Mouse (Mus musculus): ENCODE results near the gene Alpl. TPM values are rescaled to one million over a fixed set of nuclear protein-coding genes. Genes with fewer than 3 reads are reported as not detected.
A peak's percentile ranks its signal among the peaks of the same experiment; 100 is the strongest.

The Alpl gene
- total RNA-seq, 2 experiments from 2014 or later, result 40.4 to 61.8 TPM

DNA sequence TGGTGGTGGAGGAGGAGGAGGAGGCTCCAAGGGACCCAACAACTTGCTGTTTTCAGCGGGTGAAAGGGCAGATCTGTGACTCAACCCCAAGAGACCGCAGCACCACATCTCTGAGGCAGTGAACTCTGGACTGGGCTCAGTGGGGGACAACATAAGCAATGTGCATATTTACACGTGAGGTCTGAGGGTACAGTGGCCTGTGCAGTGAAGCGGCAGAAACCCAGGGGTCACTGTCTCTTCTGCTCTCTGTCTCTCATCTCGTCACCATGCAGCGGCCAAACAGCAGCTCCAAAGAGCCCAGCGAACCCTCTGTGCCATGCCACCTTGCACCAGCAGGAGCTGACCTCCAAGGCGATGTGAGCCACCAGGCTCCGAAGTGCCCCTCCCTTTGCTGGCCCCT is 49.1 kb downstream of the Alpl start:
- DNase-seq, result no peak
- intact Hi-C loops (cut with DNase I), result no loop called here

DNA sequence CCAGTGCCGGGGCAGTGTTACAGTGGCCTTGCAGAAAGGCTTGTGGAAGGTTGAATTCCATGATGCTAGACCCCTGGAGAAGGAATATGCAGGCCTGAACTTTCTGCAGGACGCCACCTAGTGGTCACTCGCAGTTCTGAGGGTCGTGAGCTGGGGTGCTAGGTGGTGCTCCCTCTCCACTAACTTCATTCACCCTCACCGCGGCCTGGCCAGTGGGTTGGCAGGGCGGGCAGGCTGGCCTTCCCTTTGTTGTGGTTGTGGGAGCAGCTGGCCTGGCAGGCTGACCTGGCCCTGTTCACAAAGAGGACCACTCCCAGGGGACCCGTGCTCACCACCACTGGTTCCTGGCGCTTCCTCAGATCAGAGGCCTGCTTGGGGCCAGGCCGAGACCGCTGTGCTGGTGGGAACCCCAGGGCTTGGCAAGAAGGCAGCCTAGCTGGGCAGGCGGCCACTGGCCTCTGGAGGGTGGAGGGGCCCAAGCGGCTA is 51.7 kb downstream of the Alpl start:
- intact Hi-C loops (cut with DNase I), result loop anchor here (2.0 kb wide), 1 partner anchor 20 kb away; no protein-coding TSS in a partner anchor
- DNase-seq, result peak; percentile 56

DNA sequence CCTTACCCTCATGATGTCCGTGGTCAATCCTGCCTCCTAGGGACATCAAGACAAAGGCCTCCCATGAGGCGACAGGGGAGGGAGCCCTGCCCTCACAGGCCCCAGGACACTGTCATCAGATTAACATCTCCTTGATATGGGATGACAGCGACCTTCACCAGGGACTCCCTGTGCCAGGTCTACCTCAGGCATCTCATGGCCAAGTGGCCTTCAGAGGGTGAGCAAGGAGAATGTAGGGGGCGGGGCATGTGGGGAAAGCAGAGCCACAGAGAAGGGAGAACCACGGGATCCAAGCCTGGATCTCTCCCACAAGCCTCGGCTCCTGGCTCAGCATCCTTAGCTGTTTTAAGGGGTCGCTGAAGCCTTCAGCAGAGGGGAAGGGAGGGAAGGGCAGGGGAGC is 52.4 kb downstream of the Alpl start:
- DNase-seq, result no peak
- intact Hi-C loops (cut with DNase I), result loop anchor here (2.0 kb wide), 1 partner anchor 21 kb away; no protein-coding TSS in a partner anchor

DNA sequence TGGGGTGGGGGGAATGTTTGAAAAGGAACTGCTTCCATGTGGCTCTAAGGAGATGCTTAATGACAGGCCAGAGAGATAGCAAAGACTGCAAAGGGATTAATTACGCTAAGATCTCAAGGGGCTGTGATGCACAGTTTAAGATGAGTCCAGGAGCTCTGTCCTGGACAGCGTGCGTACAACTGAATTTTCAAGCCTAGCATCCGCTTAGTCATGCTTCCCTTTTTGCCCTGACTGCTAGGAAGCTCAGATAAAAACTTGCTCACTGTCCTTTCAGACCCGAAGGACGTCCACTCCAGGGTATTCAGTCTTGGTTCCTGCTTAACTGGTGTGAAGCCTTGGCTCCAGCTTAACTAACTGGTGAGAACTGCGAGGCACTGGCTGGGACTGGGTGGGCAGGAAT is 55.8 kb downstream of the Alpl start:
- intact Hi-C loops (cut with DNase I), result no loop called here
- DNase-seq, result no peak

DNA sequence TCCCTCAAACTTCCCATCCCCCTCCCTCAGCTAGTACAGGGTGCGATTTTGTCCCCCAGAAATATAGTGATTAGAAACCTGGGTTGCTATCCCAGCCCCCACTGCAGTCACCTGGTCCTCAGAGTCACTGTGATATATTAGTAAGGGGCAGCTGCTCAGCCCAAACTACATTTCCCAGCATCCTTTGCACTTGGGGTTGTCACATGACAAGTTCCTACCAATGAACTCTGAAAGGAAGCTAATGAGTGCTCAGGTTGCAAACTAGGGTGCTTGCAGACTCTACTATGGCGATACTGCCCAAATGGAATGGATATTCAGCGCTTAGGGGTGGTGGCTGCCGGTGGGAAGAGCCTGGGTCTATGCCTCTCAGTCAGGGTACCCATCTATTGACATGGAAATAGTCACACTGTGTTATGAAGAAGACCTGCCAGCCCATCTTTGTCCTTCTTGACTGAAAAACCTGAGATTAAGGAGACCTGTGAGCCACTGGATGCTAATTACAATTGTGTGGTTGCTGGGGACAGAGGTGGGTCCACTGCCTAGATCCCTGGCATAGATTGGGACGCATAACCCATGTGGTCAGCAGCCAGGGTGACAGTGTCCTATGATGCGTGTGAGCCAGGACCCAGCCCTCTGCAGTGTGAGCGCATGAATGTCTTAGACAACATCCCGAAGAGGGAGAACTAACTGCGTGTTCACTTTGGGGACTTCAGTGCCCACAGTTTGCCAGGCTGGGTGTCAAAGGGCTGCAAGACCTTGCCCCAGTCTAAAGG is 56.8 kb downstream of the Alpl start:
- DNase-seq, result peak in 1 of 2 experiments; percentile 59
- intact Hi-C loops (cut with DNase I), result no loop called here

DNA sequence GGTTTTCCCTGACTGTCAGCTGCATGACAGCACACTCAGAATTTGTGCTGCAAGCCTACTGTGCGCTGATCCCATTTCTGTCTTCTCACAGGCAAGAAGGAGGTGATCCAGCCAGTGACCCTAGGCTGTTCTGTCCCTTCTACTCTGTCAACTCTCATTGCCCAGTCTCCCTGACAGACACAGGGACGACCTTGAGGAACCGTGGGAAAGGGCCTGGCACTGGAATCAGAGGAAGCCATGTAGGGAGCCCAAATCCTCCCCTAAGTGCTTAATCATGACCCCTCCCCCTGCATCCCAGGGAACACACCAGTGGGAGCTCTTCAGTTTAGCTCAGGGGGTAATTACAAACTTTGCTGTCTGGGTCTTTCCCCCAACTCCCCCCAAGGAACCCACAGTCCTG is 58.4 kb downstream of the Alpl start:
- intact Hi-C loops (cut with DNase I), result no loop called here
- DNase-seq, result no peak

DNA sequence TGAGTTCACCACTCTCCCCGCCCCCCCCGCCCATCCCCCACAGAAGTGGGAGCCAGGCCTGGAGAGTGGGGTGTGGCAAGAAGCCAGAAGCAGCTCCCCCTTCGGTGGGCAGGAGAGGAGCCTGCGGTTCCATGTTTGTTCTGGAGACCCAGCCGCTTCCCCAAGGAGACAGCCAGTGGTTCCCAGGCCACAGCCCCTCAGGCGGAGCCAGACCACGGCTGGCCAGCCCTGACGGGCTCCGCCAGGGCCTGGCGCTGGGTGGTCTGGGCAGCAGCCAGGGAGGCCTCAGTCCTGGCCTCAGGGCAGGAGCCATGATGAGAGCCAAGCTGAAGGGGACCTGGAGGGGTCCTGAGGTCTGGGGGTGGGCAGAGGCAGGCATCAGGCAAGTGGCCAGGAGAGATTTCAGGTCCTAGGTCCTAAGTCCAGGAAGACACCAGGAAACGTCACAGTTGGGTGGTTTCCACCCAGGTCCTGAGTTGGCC is 59.9 kb downstream of the Alpl start:
- intact Hi-C loops (cut with DNase I), result no loop called here

DNA sequence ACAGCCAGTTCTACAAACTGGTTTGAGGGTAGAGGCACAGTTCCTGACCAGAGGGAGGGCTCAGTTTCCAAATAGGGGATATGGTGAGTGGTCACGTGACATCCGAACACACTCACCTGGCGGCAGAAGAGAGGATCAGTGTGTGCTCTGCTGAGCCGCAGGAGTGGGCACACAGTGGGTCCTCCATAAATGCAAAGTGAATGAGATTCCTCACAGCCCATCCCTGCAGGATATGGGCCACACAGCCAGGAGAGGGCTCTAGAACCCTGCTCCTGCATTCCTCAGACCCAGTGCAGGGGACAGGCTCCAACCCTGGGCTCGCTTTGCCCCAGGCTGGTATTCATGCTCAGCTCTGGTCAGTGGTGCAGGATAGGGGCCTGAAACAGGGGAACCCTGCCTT is 62.7 kb downstream of the Alpl start:
- no peak for DNase-seq
- intact Hi-C loops (cut with DNase I), result loop anchor here (5.0 kb wide), 1 partner anchor 209 kb away; no protein-coding TSS in a partner anchor

More for the DNA sequence above, 59.9 kb downstream of the Alpl start:
- DNase-seq, result no peak

DNA sequence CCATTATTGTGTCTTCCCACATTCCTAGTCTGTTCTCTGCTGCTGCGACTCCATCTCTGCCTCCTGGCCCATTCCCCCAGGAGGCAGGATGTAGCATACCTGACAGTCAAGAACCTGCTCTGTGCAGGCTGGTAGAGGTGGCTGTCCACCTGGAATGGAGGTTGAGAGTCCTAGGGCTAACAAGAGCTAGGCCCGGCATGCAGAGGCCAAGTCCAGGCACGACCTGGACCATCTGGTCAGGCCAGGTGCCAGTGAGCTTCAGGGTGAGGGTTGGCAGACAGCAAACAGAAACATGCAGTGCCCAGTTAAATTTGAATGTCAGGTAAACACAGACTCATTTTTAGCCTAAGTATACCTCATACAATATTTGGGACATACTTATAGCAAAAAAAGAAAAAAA is 63.2 kb downstream of the Alpl start:
- no peak for DNase-seq
- intact Hi-C loops (cut with DNase I), result loop anchor here (5.0 kb wide), 1 partner anchor 209 kb away; no protein-coding TSS in a partner anchor

DNA sequence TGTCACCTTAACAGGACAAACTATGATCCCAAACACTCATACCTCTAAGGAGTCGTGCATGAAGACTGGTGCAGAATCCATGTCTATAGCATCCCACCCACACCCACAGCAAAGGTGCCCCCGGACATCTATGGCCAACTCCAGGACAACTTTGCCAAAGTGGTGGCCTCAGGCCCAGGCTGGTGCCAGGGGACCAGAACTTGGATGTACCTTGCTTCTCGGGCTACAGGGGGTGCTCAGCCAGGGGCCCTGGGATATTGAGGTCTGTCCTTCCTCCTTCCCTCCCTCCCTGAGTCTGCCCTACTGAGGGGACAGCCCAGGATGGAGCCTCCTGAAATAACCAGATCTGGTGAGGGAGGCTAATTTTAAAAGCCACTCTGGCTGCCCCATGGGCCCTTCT is 63.8 kb downstream of the Alpl start:
- intact Hi-C loops (cut with DNase I), result loop anchor here (5.0 kb wide), 1 partner anchor 210 kb away; no protein-coding TSS in a partner anchor
- DNase-seq, result no peak

DNA sequence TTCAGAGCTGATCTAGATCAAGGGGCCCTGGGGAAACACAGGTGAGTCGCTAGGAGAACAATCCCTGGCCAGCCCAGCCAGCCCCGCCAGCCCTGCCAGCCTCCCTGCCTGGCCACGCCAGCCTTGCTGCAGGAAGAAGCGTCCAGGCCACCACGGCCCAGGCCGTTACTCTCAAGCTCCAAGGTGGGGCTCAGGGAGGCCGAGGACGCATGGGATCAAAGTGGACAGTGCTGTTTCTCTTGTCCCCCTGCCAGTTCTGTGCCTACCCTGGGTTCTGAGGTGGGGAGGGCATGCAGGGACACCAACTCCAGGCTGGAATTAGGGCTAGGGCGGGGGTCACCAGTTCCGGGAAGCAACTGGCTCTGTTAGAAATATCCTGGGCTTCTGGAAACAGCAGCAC is 64.3 kb downstream of the Alpl start:
- intact Hi-C loops (cut with DNase I), result loop anchor here (5.0 kb wide), 1 partner anchor 210 kb away; no protein-coding TSS in a partner anchor
- DNase-seq, result no peak

DNA sequence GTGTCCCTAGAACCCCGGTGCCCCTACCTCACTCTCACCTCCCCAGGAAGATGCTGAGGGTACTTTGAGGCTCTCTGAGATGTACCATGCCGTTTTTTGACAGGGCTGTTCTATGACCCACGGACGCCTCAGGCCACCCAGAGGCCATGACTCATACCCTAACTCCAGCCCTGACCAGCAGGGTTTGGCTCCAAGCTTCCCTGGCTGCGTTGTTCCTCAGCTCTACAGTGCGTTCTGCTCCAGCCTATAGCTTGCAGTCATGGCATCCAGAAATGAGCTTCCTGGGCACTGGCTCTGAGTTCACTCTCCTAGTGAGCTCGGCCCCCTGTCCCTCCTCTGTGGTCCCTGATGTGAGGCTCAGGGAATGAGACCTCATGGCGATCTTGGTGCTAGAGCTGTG is 65.4 kb downstream of the Alpl start:
- DNase-seq, result no peak
- intact Hi-C loops (cut with DNase I), result loop anchor here (1.0 to 5.0 kb wide), 3 partner anchors 66 to 212 kb away; partner anchors contain the start of gene Alpl

DNA sequence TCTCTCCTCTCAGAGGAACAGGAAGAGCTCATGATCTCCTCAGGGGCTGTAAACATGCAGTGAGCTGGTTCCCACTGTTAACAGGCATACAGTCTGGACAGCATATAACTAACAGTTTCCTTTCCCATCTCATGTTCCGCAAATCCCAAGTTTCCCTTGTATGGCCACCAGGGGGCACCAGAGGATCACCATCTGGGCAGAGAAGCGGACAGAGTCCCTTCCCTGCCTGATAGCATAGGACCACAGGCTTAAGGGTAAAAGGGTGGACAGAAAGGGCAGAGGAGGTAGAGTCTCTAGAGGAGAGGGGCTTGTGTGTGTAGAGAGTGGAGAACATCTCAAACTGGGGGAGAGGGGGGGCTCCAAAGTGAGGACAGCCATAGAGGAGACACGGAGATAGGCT is 66.0 kb downstream of the Alpl start:
- intact Hi-C loops (cut with DNase I), result loop anchor here (1.0 to 5.0 kb wide), 3 partner anchors 66 to 212 kb away; partner anchors contain the start of gene Alpl
- DNase-seq, result peak; percentile 92 to 96

DNA sequence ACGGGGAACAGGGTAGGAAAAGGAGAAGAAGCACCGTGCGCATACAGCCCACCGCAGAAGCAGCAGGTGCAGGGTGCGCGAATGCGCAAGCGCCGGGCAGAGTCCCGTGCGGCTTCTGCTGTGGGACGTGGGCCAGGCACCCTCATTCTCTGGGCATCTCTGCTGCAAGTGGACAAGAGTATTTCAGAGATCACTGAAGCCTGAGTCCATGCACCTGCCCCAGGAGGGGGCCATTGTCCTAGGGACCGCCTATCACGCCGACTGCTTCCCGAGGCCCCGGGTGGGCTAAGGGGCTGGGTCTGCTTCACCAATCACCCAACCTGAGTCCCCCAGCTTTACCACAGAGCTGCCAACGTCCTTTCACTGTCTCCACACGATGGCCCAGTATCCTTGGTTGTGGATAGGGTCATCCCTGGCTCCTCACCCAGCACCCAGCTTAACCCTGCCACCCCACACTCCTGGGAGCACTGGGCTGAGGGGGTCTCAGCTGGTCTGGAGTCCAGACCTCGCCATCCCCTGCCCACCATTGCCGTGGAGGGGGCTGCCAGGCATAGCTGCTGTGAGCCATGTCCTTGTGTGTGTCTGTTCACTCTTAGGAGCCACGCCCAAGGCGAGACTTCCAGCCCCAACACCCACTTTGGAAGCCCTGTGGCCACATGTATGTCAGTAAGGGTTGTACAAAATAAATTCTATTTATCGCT is 66.9 kb downstream of the Alpl start:
- intact Hi-C loops (cut with DNase I), result no loop called here
- DNase-seq, result no peak

DNA sequence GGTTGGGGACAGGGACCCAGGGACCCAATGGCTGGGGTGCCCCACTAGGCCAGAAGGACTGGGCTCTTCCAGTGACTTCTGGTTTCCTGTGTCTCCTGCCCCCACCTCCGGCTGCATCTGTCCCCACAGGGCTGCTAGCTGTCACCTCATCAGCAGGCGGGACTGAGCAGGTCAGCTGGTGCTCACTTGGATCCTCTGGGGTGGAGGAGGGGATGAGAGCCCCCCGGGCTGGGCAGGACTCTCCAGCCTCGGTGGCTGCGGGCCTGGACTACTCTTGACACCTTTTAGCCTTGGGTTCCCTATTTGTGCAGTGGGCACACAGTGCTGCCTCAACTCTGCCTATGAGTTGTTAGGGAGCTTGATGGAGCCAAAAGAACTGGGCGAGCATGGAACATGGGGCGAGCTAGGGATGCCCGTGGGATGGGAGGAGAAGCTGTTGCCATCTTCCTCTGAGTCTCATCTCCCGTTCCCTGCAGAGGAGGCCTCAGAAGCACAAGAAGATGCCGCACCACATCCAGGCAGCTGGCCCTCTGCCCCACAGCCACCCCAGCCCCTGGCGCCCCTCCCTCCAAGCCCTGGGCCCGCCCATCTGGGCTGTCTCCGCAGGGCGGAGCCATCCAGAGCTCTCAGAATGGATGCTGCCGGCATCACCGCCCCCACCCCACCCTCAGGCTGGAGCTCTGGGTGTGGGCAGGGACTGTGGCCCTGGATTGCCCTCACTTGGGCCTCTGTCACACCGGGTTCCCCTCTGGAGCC is 67.6 kb downstream of the Alpl start:
- no peak for DNase-seq
- intact Hi-C loops (cut with DNase I), result no loop called here

DNA sequence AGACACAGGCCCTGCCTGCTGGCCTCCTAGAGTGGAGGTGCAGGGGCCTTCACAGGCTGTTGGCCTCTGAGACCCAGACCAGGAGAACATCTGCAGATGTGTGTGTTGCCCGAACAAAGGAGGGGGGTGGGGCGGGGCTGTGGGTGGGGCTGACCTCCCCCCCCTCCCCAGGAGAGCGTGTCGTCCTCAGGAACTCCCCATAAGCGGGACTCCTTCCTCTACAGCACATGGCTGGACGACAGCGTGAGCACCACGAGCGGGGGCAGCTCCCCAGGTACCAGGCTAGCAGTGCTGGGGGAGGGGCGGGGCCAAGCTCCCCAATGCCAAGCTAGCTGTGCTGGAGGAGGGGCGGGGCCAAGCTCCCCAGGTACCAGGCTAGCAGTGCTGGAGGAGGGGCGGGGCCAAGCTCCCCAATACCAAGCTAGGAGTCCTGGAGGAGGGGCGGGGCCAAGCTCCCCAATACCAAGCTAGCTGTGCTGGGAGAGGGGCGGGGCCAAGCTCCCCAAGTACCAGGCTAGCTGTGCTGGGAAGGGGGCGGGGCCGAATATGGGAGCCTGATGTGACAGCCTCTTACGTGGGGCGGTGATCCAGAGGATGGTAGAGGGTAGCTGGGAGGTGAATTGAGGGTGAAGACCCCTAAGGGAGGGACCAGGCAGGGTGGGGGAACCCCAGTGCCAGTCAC is 68.5 kb downstream of the Alpl start:
- intact Hi-C loops (cut with DNase I), result no loop called here
- DNase-seq, result no peak

DNA sequence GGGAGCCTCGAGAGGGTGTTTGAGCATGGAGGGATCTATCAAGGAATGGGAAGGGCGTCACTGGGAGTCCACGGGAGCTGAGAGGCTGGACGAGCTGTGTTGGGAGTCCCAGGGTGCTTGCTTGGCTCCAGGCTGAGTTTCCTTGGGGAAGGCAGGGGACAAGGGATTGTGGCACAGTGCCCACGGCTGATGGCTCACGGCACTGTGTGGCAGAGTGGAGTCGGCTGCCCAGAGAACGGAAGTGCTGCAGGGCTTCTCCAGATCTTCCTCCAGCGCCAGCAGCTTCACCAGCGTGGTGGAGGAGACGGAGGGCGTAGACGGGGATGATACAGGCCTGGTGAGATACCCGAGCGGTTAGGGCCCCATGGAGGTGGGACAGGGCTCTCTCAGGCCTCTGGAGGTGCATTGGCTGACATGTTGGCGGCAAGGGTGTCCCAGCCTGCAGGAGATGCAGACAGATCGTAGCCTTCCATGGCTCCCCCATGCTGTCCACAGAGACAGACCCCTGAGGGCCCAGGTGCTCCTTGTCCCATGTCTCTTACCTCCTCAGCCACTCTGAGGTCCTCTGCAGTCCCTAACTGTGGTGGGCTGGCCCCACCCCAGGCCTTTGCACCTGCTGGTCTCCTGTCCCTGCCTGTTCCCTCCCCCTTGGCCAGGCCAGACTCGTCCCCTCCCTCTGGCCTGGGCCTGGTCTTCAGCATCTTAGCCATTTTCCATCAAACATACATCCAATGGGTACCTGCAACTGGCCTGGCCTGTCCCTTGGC is 69.3 kb downstream of the Alpl start:
- intact Hi-C loops (cut with DNase I), result no loop called here
- DNase-seq, result no peak

DNA sequence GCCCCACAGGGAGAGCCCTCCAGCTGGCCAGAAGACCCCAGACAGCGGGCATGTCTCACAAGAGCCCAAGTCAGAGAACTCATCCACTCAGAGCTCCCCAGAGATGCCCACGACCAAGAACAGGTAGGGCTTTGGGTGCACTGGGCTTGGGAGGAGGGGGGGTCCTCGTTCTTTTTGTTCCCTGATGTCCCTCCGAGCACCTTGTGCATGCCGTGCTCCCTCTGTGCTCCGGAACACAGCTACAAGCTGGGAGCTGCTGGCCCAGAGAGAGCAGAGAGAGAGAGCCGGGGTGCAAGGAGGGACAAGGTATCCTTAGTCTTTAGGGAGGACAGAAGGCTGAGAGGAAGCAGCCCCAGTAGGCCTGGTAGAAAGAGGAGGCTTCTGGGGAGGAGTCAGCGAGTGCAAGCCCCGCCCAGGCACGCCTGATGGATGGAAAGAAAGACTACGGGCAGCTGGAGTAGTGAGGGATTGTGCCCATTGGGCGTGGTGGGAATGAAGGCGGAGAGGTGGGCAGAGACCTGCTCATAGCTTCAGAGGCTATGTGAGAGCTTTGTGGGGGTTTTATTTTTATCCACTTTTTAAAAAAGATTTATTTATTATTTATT is 70.5 kb downstream of the Alpl start:
- no peak for DNase-seq
- intact Hi-C loops (cut with DNase I), result no loop called here

DNA sequence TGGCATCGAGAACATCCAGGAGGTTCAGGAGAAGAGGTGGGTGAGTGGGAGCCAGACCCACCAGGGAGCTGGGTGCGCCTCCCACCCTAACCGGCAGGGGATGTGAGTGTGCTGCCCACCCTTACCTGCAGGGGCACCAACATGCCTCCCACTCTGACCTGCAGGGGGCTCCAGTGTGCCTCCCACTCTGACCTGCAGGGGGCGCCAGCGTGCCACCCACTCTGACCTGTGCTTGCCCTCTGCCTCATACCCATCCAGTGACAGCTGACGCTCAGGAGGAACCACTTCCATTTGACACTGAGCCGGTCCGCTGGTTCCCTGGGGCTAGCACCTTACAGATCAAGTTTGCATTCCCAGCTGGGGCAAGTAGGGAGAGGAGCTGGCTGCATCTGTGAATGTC is 71.4 kb downstream of the Alpl start:
- intact Hi-C loops (cut with DNase I), result no loop called here
- peak; percentile 76 to 87 for DNase-seq
